ENCODE assay signal across 25 mouse cellular contexts in genomic region chr5:31162462-31162861, GRCm38 (mm10). TPM values are rescaled to one million over a fixed set of nuclear protein-coding genes. Genes with fewer than 3 reads are reported as not detected.
DNase-seq lines count a peak whose midpoint lies in the region; ATAC-seq and TF ChIP-seq lines count a peak whose summit lies in the region.
"Had no signal": no experiment of that assay in that cellular context is flagged by ENCODE, and none has a peak within 500 bp of the region (broad histone marks: within the 10 kb centered on the region; RNA-seq: fewer than 3 reads in every experiment).

No protein-coding gene starts in this region.

- H3K4me3 ChIP-seq in liver, embryonic 12.5 days: no peak overlapping the region
- H3K4me3 ChIP-seq in liver, postnatal 0 days (ENCODE audit: low read depth, low read length): no peak overlapping the region
- no peak overlapping the region for H3K4me3 ChIP-seq in intestine, embryonic 16.5 days (ENCODE audit: low read length)
- no peak overlapping the region for H3K4me3 ChIP-seq in liver, embryonic 14.5 days (ENCODE audit: insufficient read depth in 1 of 2, low read depth in 2 of 2, low read length in 2 of 2)
- no peak overlapping the region for H3K4me3 ChIP-seq in forebrain, embryonic 12.5 days (replicated peaks)
- H3K4me3 ChIP-seq: embryonic facial prominence, embryonic 15.5 days; erythroblast, embryonic 14.5 days; forebrain, embryonic 10.5 days; forebrain, embryonic 15.5 days; heart, embryonic 10.5 days; heart, embryonic 15.5 days; hindbrain, embryonic 10.5 days had no signal

- H3K4me1 ChIP-seq in liver, embryonic 12.5 days: peaks cover 36% of the 10 kb centered on the region
- no peaks in the 10 kb centered on the region for H3K4me1 ChIP-seq in liver, postnatal 0 days (ENCODE audit: insufficient read depth)
- no peaks in the 10 kb centered on the region for H3K4me1 ChIP-seq in intestine, embryonic 16.5 days (ENCODE audit: control insufficient read depth, insufficient read depth, low read length)
- H3K4me1 ChIP-seq in liver, embryonic 14.5 days (replicated peaks; ENCODE audit: control insufficient read depth in 2 of 2, insufficient read depth in 2 of 2, low read length in 1 of 2): peaks cover 0 to 15% of the 10 kb centered on the region in 2 experiments; a peak in 2 of 4 replicates
- H3K4me1 ChIP-seq in forebrain, embryonic 12.5 days: no peaks in the 10 kb centered on the region
- H3K4me1 ChIP-seq: embryonic facial prominence, embryonic 15.5 days; forebrain, embryonic 10.5 days; forebrain, embryonic 15.5 days; heart, embryonic 10.5 days; heart, embryonic 15.5 days; hindbrain, embryonic 10.5 days had no signal

- TF ChIP-seq EP300 in liver, postnatal 0 days (IDR thresholded peaks at IDR 0.05; ENCODE audit: low read depth): no peak
- TF ChIP-seq EP300 in liver, embryonic 14.5 days (IDR thresholded peaks at IDR 0.05; ENCODE audit: low read depth): no peak

- TF ChIP-seq CTCF in liver, postnatal 0 days (IDR thresholded peaks at IDR 0.05; ENCODE audit: low read depth): no peak
- TF ChIP-seq CTCF in liver, embryonic 14.5 days (IDR thresholded peaks at IDR 0.05; ENCODE audit: low read depth): no peak

- H3K36me3 ChIP-seq in liver, embryonic 12.5 days: peaks cover 98% of the 10 kb centered on the region
- peaks cover 81% of the 10 kb centered on the region for H3K36me3 ChIP-seq in liver, postnatal 0 days (replicated peaks; ENCODE audit: insufficient read depth, low read length)
- H3K36me3 ChIP-seq in intestine, embryonic 16.5 days (ENCODE audit: control insufficient read depth, insufficient read depth, low read length): peaks cover 30% of the 10 kb centered on the region
- peaks cover 68% of the 10 kb centered on the region for H3K36me3 ChIP-seq in liver, embryonic 14.5 days (replicated peaks; ENCODE audit: control insufficient read depth, insufficient read depth, low read depth)
- peaks cover 95% of the 10 kb centered on the region for H3K36me3 ChIP-seq in forebrain, embryonic 12.5 days (replicated peaks)

- DNase-seq in liver, postnatal 0 days: no peak
- no peak for DNase-seq in liver, embryonic 14.5 days (ENCODE audit: low read depth in 3 of 3, low spot score in 3 of 3)
- DNase-seq in adrenal gland, postnatal 36 days: no peak
- no peak for DNase-seq in spleen, adult 12 weeks (ENCODE audit: low spot score)
- no peak for DNase-seq in thymus, postnatal 10 days (ENCODE audit: low spot score in 2 of 2)
- DNase-seq: adrenal gland, postnatal 14 days; cerebellum, adult 18-20 months; cerebellum, adult 9-11 months; embryo, embryonic 11 days; gastrocnemius, postnatal 10 days; heart, adult 18-20 months; heart, postnatal 14 days had no signal

- H3K27ac ChIP-seq in liver, embryonic 12.5 days: no peak overlapping the region
- no peak overlapping the region for H3K27ac ChIP-seq in liver, postnatal 0 days (ENCODE audit: low read depth)
- no peak overlapping the region for H3K27ac ChIP-seq in intestine, embryonic 16.5 days (ENCODE audit: low read length)
- H3K27ac ChIP-seq in liver, embryonic 14.5 days: no peak overlapping the region
- H3K27ac ChIP-seq in forebrain, embryonic 12.5 days: no peak overlapping the region
- H3K27ac ChIP-seq: embryonic facial prominence, embryonic 15.5 days; forebrain, embryonic 10.5 days; forebrain, embryonic 15.5 days; heart, embryonic 10.5 days; heart, embryonic 15.5 days; hindbrain, embryonic 10.5 days; hindbrain, embryonic 14.5 days had no signal

- ATAC-seq in liver, embryonic 12.5 days: peak; percentile 65; the same call in 1 of the 2 replicates
- no peak for ATAC-seq in liver, postnatal 0 days
- peak; percentile 44; the same call in 1 of the 2 replicates for ATAC-seq in intestine, embryonic 16.5 days
- ATAC-seq in liver, embryonic 14.5 days (ENCODE audit: insufficient read depth): 0 out of 2 replicates have a peak, but pooled peaks have one; percentile 62
- no peak for ATAC-seq in forebrain, embryonic 12.5 days (ENCODE audit: low FRiP score)
- ATAC-seq: forebrain, embryonic 15.5 days had no signal

- no peak overlapping the region for H3K9ac ChIP-seq in liver, embryonic 12.5 days
- no peak overlapping the region for H3K9ac ChIP-seq in liver, postnatal 0 days (replicated peaks)
- H3K9ac ChIP-seq in intestine, embryonic 16.5 days (ENCODE audit: low read depth, low read length): no peak overlapping the region
- H3K9ac ChIP-seq in liver, embryonic 14.5 days (replicated peaks): no peak overlapping the region
- H3K9ac ChIP-seq in forebrain, embryonic 12.5 days: no peak overlapping the region
- H3K9ac ChIP-seq: embryonic facial prominence, embryonic 15.5 days; forebrain, embryonic 15.5 days; heart, embryonic 15.5 days; hindbrain, embryonic 14.5 days had no signal

- H3K4me2 ChIP-seq in liver, embryonic 12.5 days: no peak overlapping the region
- H3K4me2 ChIP-seq in liver, postnatal 0 days (ENCODE audit: low read depth, low read length): no peak overlapping the region
- no peak overlapping the region for H3K4me2 ChIP-seq in intestine, embryonic 16.5 days (ENCODE audit: low read depth, low read length)
- H3K4me2 ChIP-seq in liver, embryonic 14.5 days (ENCODE audit: low read depth): no peak overlapping the region
- no peak overlapping the region for H3K4me2 ChIP-seq in forebrain, embryonic 12.5 days
- H3K4me2 ChIP-seq: embryonic facial prominence, embryonic 15.5 days; forebrain, embryonic 15.5 days; heart, embryonic 15.5 days; hindbrain, embryonic 14.5 days had no signal

- no peaks in the 10 kb centered on the region for H3K9me3 ChIP-seq in liver, embryonic 12.5 days (replicated peaks)
- H3K9me3 ChIP-seq in liver, postnatal 0 days (ENCODE audit: low read length): no peaks in the 10 kb centered on the region
- no peaks in the 10 kb centered on the region for H3K9me3 ChIP-seq in intestine, embryonic 16.5 days (ENCODE audit: control insufficient read depth, low read length)
- no peaks in the 10 kb centered on the region for H3K9me3 ChIP-seq in liver, embryonic 14.5 days (ENCODE audit: control insufficient read depth, low read length)
- H3K9me3 ChIP-seq in forebrain, embryonic 12.5 days: no peaks in the 10 kb centered on the region
- H3K9me3 ChIP-seq: embryonic facial prominence, embryonic 15.5 days; forebrain, embryonic 10.5 days; forebrain, embryonic 15.5 days; heart, embryonic 10.5 days; heart, embryonic 15.5 days; hindbrain, embryonic 10.5 days had no signal

- H3K27me3 ChIP-seq in liver, embryonic 12.5 days (replicated peaks): no peaks in the 10 kb centered on the region
- no peaks in the 10 kb centered on the region for H3K27me3 ChIP-seq in liver, postnatal 0 days (ENCODE audit: insufficient read depth, low read length)
- H3K27me3 ChIP-seq in intestine, embryonic 16.5 days (replicated peaks; ENCODE audit: control insufficient read depth, insufficient read depth, low read length): no peaks in the 10 kb centered on the region
- H3K27me3 ChIP-seq in liver, embryonic 14.5 days (ENCODE audit: control insufficient read depth, insufficient read depth, low read length): no peaks in the 10 kb centered on the region
- H3K27me3 ChIP-seq in forebrain, embryonic 12.5 days: no peaks in the 10 kb centered on the region
- H3K27me3 ChIP-seq: embryonic facial prominence, embryonic 15.5 days; forebrain, embryonic 15.5 days; heart, embryonic 15.5 days had no signal

RNA-seq across cellular contexts. Expression of gene Mpv17, which starts 8.4 kb away (rescaled TPM):
- 25.8 and 27.0 TPM in 2 replicates for polyA plus RNA-seq in liver, embryonic 12.5 days (2016; fragmentation: Nextera tagmentation; extraction: Ambion mirVana)
- polyA plus RNA-seq in liver, postnatal 0 days (2015; fragmentation: Nextera tagmentation; extraction: Ambion mirVana): 16.5 and 17.6 TPM in 2 replicates
- polyA plus RNA-seq in intestine, embryonic 16.5 days (2015; fragmentation: Nextera tagmentation; extraction: Ambion mirVana): 80.3 and 84.4 TPM in 2 replicates
- 16.9 and 18.9 TPM in 2 replicates for polyA plus RNA-seq in liver, embryonic 14.5 days (2012; rRNA removed)
- polyA plus RNA-seq in liver, embryonic 14.5 days (2014; fragmentation: Nextera tagmentation; extraction: Ambion mirVana): 14.2 and 16.0 TPM in 2 replicates
- 10 to 100 TPM; 57.5 to 62.1 TPM for total RNA-seq in adrenal gland, postnatal 36 days (2021)
- 47.0 and 47.2 TPM in 2 replicates for polyA plus RNA-seq in forebrain, embryonic 12.5 days (2016; fragmentation: Nextera tagmentation; extraction: Ambion mirVana)

RNA-seq across cellular contexts. Expression of gene Gm29609, which starts 17.2 kb away (rescaled TPM):
- polyA plus RNA-seq in liver, embryonic 12.5 days (2016; fragmentation: Nextera tagmentation; extraction: Ambion mirVana): 0.90 and 1.3 TPM in 2 replicates
- 0.21 and 0.59 TPM in 2 replicates for polyA plus RNA-seq in liver, postnatal 0 days (2015; fragmentation: Nextera tagmentation; extraction: Ambion mirVana)
- polyA plus RNA-seq in intestine, embryonic 16.5 days (2015; fragmentation: Nextera tagmentation; extraction: Ambion mirVana): 1.1 TPM in 2 replicates
- 0.90 and 0.92 TPM in 2 replicates for polyA plus RNA-seq in liver, embryonic 14.5 days (2012; rRNA removed)
- 0.66 and 0.77 TPM in 2 replicates for polyA plus RNA-seq in liver, embryonic 14.5 days (2014; fragmentation: Nextera tagmentation; extraction: Ambion mirVana)
- total RNA-seq in adrenal gland, postnatal 36 days (2021): under 1 TPM; 0.60 to 0.79 TPM
- 1.7 and 2.1 TPM in 2 replicates for polyA plus RNA-seq in forebrain, embryonic 12.5 days (2016; fragmentation: Nextera tagmentation; extraction: Ambion mirVana)

RNA-seq across cellular contexts. Expression of gene Gtf3c2, which starts 17.5 kb away (rescaled TPM):
- 51.5 and 53.1 TPM in 2 replicates for polyA plus RNA-seq in liver, embryonic 12.5 days (2016; fragmentation: Nextera tagmentation; extraction: Ambion mirVana)
- 15.0 and 16.8 TPM in 2 replicates for polyA plus RNA-seq in liver, postnatal 0 days (2015; fragmentation: Nextera tagmentation; extraction: Ambion mirVana)
- 56.4 and 60.3 TPM in 2 replicates for polyA plus RNA-seq in intestine, embryonic 16.5 days (2015; fragmentation: Nextera tagmentation; extraction: Ambion mirVana)
- polyA plus RNA-seq in liver, embryonic 14.5 days (2012; rRNA removed): 31.2 and 31.3 TPM in 2 replicates
- polyA plus RNA-seq in liver, embryonic 14.5 days (2014; fragmentation: Nextera tagmentation; extraction: Ambion mirVana): 22.8 and 25.3 TPM in 2 replicates
- total RNA-seq in adrenal gland, postnatal 36 days (2021): 10 to 100 TPM; 53.8 to 64.0 TPM
- polyA plus RNA-seq in forebrain, embryonic 12.5 days (2016; fragmentation: Nextera tagmentation; extraction: Ambion mirVana): 102 and 110 TPM in 2 replicates

RNA-seq across cellular contexts. Expression of gene Ucn, which starts 23.8 kb away (rescaled TPM):
- polyA plus RNA-seq in liver, embryonic 12.5 days (2016; fragmentation: Nextera tagmentation; extraction: Ambion mirVana): not detected in 2 replicates
- not detected in 2 replicates for polyA plus RNA-seq in liver, postnatal 0 days (2015; fragmentation: Nextera tagmentation; extraction: Ambion mirVana)
- polyA plus RNA-seq in intestine, embryonic 16.5 days (2015; fragmentation: Nextera tagmentation; extraction: Ambion mirVana): not detected in 2 replicates
- polyA plus RNA-seq in liver, embryonic 14.5 days (2012; rRNA removed): not detected in 2 replicates
- not detected in 2 replicates for polyA plus RNA-seq in liver, embryonic 14.5 days (2014; fragmentation: Nextera tagmentation; extraction: Ambion mirVana)
- not detected for total RNA-seq in adrenal gland, postnatal 36 days (2021)
- polyA plus RNA-seq in forebrain, embryonic 12.5 days (2016; fragmentation: Nextera tagmentation; extraction: Ambion mirVana): not detected in 2 replicates
- total RNA-seq: adrenal gland, postnatal 14 days; ES-E14; gastrocnemius, postnatal 10 days; heart, adult 18-20 months; heart, postnatal 14 days had no signal
- polyA plus RNA-seq: embryonic facial prominence, embryonic 11.5 days; embryonic facial prominence, embryonic 15.5 days; erythroblast, embryonic 14.5 days; forebrain, embryonic 10.5 days; forebrain, embryonic 15.5 days; heart, embryonic 10.5 days; heart, embryonic 15.5 days; hindbrain, embryonic 10.5 days; hindbrain, embryonic 14.5 days had no signal

RNA-seq across cellular contexts. Expression of gene Snx17, which starts 30.6 kb away (rescaled TPM):
- 58.2 and 62.3 TPM in 2 replicates for polyA plus RNA-seq in liver, embryonic 12.5 days (2016; fragmentation: Nextera tagmentation; extraction: Ambion mirVana)
- polyA plus RNA-seq in liver, postnatal 0 days (2015; fragmentation: Nextera tagmentation; extraction: Ambion mirVana): 29.4 and 29.9 TPM in 2 replicates
- polyA plus RNA-seq in intestine, embryonic 16.5 days (2015; fragmentation: Nextera tagmentation; extraction: Ambion mirVana): 143 and 149 TPM in 2 replicates
- 20.7 and 23.7 TPM in 2 replicates for polyA plus RNA-seq in liver, embryonic 14.5 days (2012; rRNA removed)
- 36.4 and 37.6 TPM in 2 replicates for polyA plus RNA-seq in liver, embryonic 14.5 days (2014; fragmentation: Nextera tagmentation; extraction: Ambion mirVana)
- total RNA-seq in adrenal gland, postnatal 36 days (2021): 100 to 1,000 TPM; 106 to 110 TPM
- 138 and 141 TPM in 2 replicates for polyA plus RNA-seq in forebrain, embryonic 12.5 days (2016; fragmentation: Nextera tagmentation; extraction: Ambion mirVana)

Comparison
In these comparisons a context has a peak if more than half of its experiments do, and no peak if none do; other contexts are left out.
1. ATAC-seq: peak in liver, embryonic 12.5 days (single experiment), intestine, embryonic 16.5 days (single experiment) and liver, embryonic 14.5 days (single experiment); none in liver, postnatal 0 days (single experiment) and forebrain, embryonic 12.5 days (single experiment).